Mouse (Mus musculus): ENCODE results near the gene Ost4. TPM values are rescaled to one million over a fixed set of nuclear protein-coding genes. Genes with fewer than 3 reads are reported as not detected.

Ost4 gene
- total and polyA plus RNA-seq, 3 experiments, result 160 to 191 (median 161) TPM

DNA sequence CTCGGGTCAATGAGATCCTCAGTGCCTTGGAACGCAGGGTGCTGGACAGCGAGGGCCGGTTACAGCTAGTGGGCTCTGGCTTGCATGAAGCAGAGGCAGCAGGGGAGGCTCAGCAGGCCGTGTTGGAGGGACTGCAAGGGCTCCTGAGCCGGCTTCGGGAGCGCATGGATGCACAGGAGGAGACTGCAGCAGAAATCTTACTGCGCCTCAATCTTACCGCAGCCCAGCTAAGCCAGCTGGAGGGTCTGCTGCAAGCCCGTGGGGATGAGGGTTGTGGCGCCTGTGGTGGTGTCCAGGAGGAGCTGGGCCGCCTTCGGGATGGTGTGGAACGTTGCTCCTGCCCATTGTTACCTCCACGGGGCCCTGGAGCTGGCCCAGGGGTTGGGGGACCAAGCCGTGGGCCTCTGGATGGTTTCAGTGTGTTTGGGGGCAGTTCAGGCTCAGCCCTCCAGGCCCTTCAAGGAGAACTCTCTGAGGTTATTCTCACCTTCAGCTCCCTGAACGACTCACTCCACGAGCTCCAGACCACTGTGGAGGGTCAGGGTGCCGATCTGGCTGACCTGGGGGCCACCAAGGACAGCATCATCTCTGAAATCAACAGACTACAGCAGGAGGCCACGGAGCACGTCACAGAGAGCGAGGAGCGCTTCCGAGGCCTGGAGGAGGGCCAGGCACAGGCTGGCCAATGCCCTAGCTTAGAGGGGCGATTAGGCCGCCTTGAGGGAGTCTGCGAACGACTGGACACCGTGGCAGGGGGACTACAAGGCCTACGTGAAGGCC, 10.5 kb upstream of the Ost4 start:
- WGBS, result 87% methylated on average over 31 of the region's 31 CpGs

GRCm38 (mm10) chr5:30917348-30917747, 9.8 kb upstream of the Ost4 start:
- Histone ChIP-seq H3K9ac (ENCODE audit: low read depth, low read length) (no peak overlapping the region), H3K27ac (peak overlapping the region; percentile 82)

More for the DNA sequence above, 10.5 kb upstream of the Ost4 start:
- peak overlapping the region; percentile 82 for H3K27ac ChIP-seq
- H3K4me3 ChIP-seq, result no peak overlapping the region
- H3K27me3 ChIP-seq (ENCODE audit: control insufficient read depth, insufficient read depth, low read length), result no peaks in the 10 kb centered on the region
- H3K9ac ChIP-seq (ENCODE audit: low read depth, low read length), result no peak overlapping the region
- H3K79me2 ChIP-seq (replicated peaks; ENCODE audit: control insufficient read depth, insufficient read depth, low read length), result no peaks in the 10 kb centered on the region
- no peaks in the 10 kb centered on the region for H3K36me3 ChIP-seq (ENCODE audit: control insufficient read depth, insufficient read depth, low read length)
- intact Hi-C loops (cut with DNase I), result loop anchor here (2.0 to 5.0 kb wide), 2 partner anchors 49 to 106 kb away; partner anchors contain the start of genes Mapre3 and Tmem214
- TF ChIP-seq CTCF (IDR thresholded peaks at IDR 0.05) (no peak), POLR2A (IDR thresholded peaks at IDR 0.05; ENCODE audit: insufficient read depth, low read depth, low read length) (no peak), EP300 (IDR thresholded peaks at IDR 0.05; ENCODE audit: insufficient read depth, low read depth, low read length) (no peak)
- no peak for DNase-seq
- H3K4me1 ChIP-seq (ENCODE audit: control insufficient read depth, insufficient read depth, low read length), result peaks cover 20% of the 10 kb centered on the region

GRCm38 (mm10) chr5:30916841-30917240, 9.3 kb upstream of the Ost4 start:
- WGBS, result 89% methylated on average over 9 of the region's 9 CpGs
- intact Hi-C loops (cut with DNase I), result loop anchor here (2.0 to 5.0 kb wide), 2 partner anchors 48 to 105 kb away; partner anchors contain the start of genes Mapre3 and Tmem214
- DNase-seq, result no peak
- no peak overlapping the region for H3K9ac ChIP-seq (ENCODE audit: low read depth, low read length)
- H3K36me3 ChIP-seq (ENCODE audit: control insufficient read depth, insufficient read depth, low read length), result no peaks in the 10 kb centered on the region
- H3K79me2 ChIP-seq (replicated peaks; ENCODE audit: control insufficient read depth, insufficient read depth, low read length), result no peaks in the 10 kb centered on the region
- H3K4me1 ChIP-seq (ENCODE audit: control insufficient read depth, insufficient read depth, low read length), result peaks cover 26% of the 10 kb centered on the region
- peak overlapping the region; percentile 82 for H3K27ac ChIP-seq
- TF ChIP-seq POLR2A (IDR thresholded peaks at IDR 0.05; ENCODE audit: insufficient read depth, low read depth, low read length) (no peak), EP300 (IDR thresholded peaks at IDR 0.05; ENCODE audit: insufficient read depth, low read depth, low read length) (no peak), CTCF (IDR thresholded peaks at IDR 0.05) (no peak)
- H3K27me3 ChIP-seq (ENCODE audit: control insufficient read depth, insufficient read depth, low read length), result no peaks in the 10 kb centered on the region
- no peak overlapping the region for H3K4me3 ChIP-seq

More at GRCm38 (mm10) chr5:30917348-30917747, 9.8 kb upstream of the Ost4 start:
- H3K36me3 ChIP-seq (ENCODE audit: control insufficient read depth, insufficient read depth, low read length), result no peaks in the 10 kb centered on the region
- peak in 1 of 2 experiments; percentile 21 for DNase-seq
- H3K27me3 ChIP-seq (ENCODE audit: control insufficient read depth, insufficient read depth, low read length), result no peaks in the 10 kb centered on the region
- TF ChIP-seq EP300 (IDR thresholded peaks at IDR 0.05; ENCODE audit: insufficient read depth, low read depth, low read length) (no peak), CTCF (IDR thresholded peaks at IDR 0.05) (no peak), POLR2A (IDR thresholded peaks at IDR 0.05; ENCODE audit: insufficient read depth, low read depth, low read length) (no peak)
- no peaks in the 10 kb centered on the region for H3K79me2 ChIP-seq (replicated peaks; ENCODE audit: control insufficient read depth, insufficient read depth, low read length)
- 83% methylated on average over 11 of the region's 11 CpGs for WGBS
- no peak overlapping the region for H3K4me3 ChIP-seq
- intact Hi-C loops (cut with DNase I), result loop anchor here (2.0 to 5.0 kb wide), 2 partner anchors 49 to 105 kb away; partner anchors contain the start of genes Mapre3 and Tmem214
- peaks cover 23% of the 10 kb centered on the region for H3K4me1 ChIP-seq (ENCODE audit: control insufficient read depth, insufficient read depth, low read length)

DNA sequence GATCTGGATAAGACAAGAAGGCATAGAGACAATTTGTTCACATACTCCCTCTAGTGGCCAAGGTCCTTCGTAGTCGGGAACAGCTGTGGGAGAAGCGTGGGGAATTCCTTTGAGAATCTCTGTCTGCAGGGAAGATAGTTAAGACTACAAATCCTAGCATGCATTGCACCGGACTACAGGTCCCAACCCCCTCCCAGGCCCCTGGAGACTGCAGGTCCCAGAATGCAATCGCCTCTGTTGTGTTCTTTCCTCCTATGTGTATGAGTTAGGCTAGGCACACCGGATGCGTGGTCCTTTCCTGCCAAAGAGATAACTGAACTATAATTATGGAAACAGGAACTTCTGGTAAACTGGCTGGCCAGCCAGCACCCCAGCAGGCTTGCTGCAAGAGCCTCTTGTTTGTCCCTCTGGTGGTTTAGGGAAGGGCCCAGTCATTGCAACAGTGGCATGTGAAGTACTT, 8.4 kb upstream of the Ost4 start:
- Histone ChIP-seq H3K27me3 (ENCODE audit: control insufficient read depth, insufficient read depth, low read length) (no peaks in the 10 kb centered on the region), H3K36me3 (ENCODE audit: control insufficient read depth, insufficient read depth, low read length) (no peaks in the 10 kb centered on the region), H3K79me2 (replicated peaks; ENCODE audit: control insufficient read depth, insufficient read depth, low read length) (no peaks in the 10 kb centered on the region), H3K27ac (peak overlapping the region; percentile 89), H3K4me3 (no peak overlapping the region; the same call in 1 of the 2 replicates), H3K9ac (ENCODE audit: low read depth, low read length) (no peak overlapping the region), H3K4me1 (ENCODE audit: control insufficient read depth, insufficient read depth, low read length) (peaks cover 25% of the 10 kb centered on the region)
- peak; percentile 76 for TF ChIP-seq CTCF (IDR thresholded peaks at IDR 0.05)
- peak; percentile 85 for TF ChIP-seq EP300 (IDR thresholded peaks at IDR 0.05; ENCODE audit: insufficient read depth, low read depth, low read length)
- TF ChIP-seq POLR2A (IDR thresholded peaks at IDR 0.05; ENCODE audit: insufficient read depth, low read depth, low read length), result peak; percentile 76
- intact Hi-C loops (cut with DNase I), result loop anchor here (2.0 to 5.0 kb wide), 2 partner anchors 47 to 104 kb away; partner anchors contain the start of genes Mapre3 and Tmem214
- peak; percentile 87 to 95 for DNase-seq
- WGBS, result 0% methylated on average over 7 of the region's 7 CpGs

DNA sequence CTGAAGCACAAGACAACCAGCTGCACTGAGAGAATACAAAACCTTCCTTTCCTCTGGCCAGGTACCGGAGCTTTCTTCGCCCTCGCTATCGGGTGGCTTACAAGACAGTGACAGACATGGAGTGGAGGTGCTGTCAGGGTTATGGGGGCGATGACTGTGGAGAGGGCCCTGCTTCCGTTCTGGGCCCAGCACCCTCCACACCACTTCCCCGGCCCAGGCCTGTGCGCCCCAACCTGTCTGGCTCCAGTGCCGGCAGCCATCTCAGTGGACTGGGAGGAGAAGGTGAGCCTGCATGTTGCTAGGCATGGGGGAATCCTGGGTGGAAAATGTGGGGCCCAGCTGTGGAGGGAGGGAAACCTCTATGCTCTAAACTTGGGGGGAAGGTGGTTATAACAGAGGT, 7.9 kb upstream of the Ost4 start:
- Histone ChIP-seq H3K27me3 (ENCODE audit: control insufficient read depth, insufficient read depth, low read length) (no peaks in the 10 kb centered on the region), H3K4me1 (ENCODE audit: control insufficient read depth, insufficient read depth, low read length) (peaks cover 25% of the 10 kb centered on the region), H3K79me2 (replicated peaks; ENCODE audit: control insufficient read depth, insufficient read depth, low read length) (no peaks in the 10 kb centered on the region), H3K27ac (peak overlapping the region; percentile 89), H3K4me3 (peak overlapping the region; percentile 54), H3K9ac (ENCODE audit: low read depth, low read length) (peak overlapping the region; percentile 70), H3K36me3 (ENCODE audit: control insufficient read depth, insufficient read depth, low read length) (no peaks in the 10 kb centered on the region)
- DNase-seq, result peak; percentile 34 to 59
- intact Hi-C loops (cut with DNase I), result loop anchor here (5.0 kb wide), 1 partner anchor 103 kb away; the partner anchor contains the start of gene Mapre3
- no peak for TF ChIP-seq POLR2A (IDR thresholded peaks at IDR 0.05; ENCODE audit: insufficient read depth, low read depth, low read length)
- no peak for TF ChIP-seq CTCF (IDR thresholded peaks at IDR 0.05)
- TF ChIP-seq EP300 (IDR thresholded peaks at IDR 0.05; ENCODE audit: insufficient read depth, low read depth, low read length), result no peak
- WGBS, result 31% methylated on average over 9 of the region's 9 CpGs

Data from heart, adult 2 months (tissue).